ENCODE assay signal across 10 mouse cellular contexts in the genomic region with DNA sequence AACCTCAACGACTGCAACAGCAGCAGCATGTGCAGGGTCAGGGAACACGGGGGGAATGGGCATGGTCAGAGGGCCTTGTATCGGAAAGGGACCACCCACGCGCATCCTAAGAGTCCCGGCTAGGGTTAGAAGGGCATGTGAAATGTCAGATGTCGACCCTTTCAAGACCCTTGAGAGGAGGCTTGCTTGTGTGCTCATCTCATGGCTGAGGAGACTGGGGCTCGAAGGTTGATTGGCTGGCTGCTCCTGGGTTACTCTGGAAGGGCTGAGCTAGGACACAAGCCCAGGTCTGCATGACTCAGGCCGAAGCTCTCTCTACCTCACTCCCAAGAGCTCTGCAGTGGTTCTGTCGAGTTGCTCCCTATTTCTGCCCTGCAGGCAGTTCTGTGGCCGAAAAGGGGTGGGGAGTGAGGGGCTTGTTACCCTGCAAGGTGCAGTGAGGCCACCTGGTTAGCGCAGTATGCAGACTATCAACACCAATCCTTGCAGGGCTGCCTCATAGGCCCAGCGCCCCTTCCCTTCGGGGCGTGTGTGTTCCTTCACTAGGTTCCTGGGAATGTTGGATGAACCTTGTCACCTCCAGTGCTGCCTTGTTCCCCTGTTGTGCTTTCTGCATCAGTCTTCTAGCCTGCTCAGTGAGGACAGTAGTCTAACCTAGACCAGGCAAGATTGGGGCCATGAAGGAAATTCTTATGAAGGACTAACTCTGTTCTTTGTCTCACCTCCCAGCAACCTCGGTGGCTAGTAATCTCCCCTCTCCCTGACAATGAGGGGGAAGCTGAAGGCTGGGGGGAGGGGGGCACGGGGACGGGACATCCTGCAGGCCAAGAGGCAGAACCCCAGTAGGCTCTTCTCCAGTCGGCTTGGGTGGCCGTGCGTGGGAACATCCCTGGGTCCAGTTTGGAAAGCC. TPM values are rescaled to one million over a fixed set of nuclear protein-coding genes. Genes with fewer than 3 reads are reported as not detected.
DNase-seq lines count a peak whose midpoint lies in the region; ATAC-seq lines count a peak whose summit lies in the region.
"Had no signal": no experiment of that assay in that cellular context is flagged by ENCODE, and none has a peak within 500 bp of the region (broad histone marks: within the 10 kb centered on the region; RNA-seq: fewer than 3 reads in every experiment).

No protein-coding gene starts in this region.

- H3K36me3 ChIP-seq in heart, embryonic 13.5 days: peaks cover 23% of the 10 kb centered on the region
- H3K36me3 ChIP-seq in hindbrain, embryonic 10.5 days: peaks cover 22% of the 10 kb centered on the region
- peaks cover 22% of the 10 kb centered on the region for H3K36me3 ChIP-seq in midbrain, embryonic 13.5 days

- 23% methylated on average over 21 of the region's 21 CpGs for WGBS in heart, embryonic 13.5 days
- WGBS in hindbrain, embryonic 10.5 days: 9% methylated on average over 21 of the region's 21 CpGs
- WGBS in midbrain, embryonic 13.5 days: 18% methylated on average over 21 of the region's 21 CpGs

- no peak for DNase-seq in heart, adult 18-20 months
- peak; percentile 75 for DNase-seq in MN1 (ENCODE audit: low spot score)
- DNase-seq in hindbrain, embryonic 10.5 days (ENCODE audit: low spot score): peak; percentile 52
- DNase-seq in gastrocnemius, postnatal 25 days: no peak
- no peak for DNase-seq in cerebellum, adult 11-12 months
- no peak for DNase-seq in layer of hippocampus, adult 9-11 months

- peaks cover 43% of the 10 kb centered on the region for H3K27me3 ChIP-seq in heart, embryonic 13.5 days (replicated peaks)
- peaks cover 40% of the 10 kb centered on the region for H3K27me3 ChIP-seq in hindbrain, embryonic 10.5 days (ENCODE audit: insufficient read depth, poor library complexity, severe bottlenecking)
- H3K27me3 ChIP-seq in midbrain, embryonic 13.5 days: no peaks in the 10 kb centered on the region

- ATAC-seq in heart, embryonic 13.5 days (ENCODE audit: extremely low read depth, insufficient number of reproducible peaks, low FRiP score, low TSS enrichment): no peak
- peak; percentile 66 for ATAC-seq in midbrain, embryonic 13.5 days

- no peaks in the 10 kb centered on the region for H3K9me3 ChIP-seq in heart, embryonic 13.5 days
- H3K9me3 ChIP-seq in hindbrain, embryonic 10.5 days: no peaks in the 10 kb centered on the region
- H3K9me3 ChIP-seq in midbrain, embryonic 13.5 days: no peaks in the 10 kb centered on the region
- H3K9me3 ChIP-seq: G1E had no signal

- peak overlapping the region; percentile 53 for H3K4me3 ChIP-seq in heart, embryonic 13.5 days
- peak overlapping the region; percentile 57 for H3K4me3 ChIP-seq in hindbrain, embryonic 10.5 days
- peak overlapping the region; percentile 45 for H3K4me3 ChIP-seq in midbrain, embryonic 13.5 days (replicated peaks)

- peak overlapping the region; percentile 51; the same call in 1 of the 2 replicates for H3K27ac ChIP-seq in heart, embryonic 13.5 days (replicated peaks)
- H3K27ac ChIP-seq in hindbrain, embryonic 10.5 days: peak overlapping the region; percentile 83
- H3K27ac ChIP-seq in midbrain, embryonic 13.5 days: peak overlapping the region; percentile 78

- peak overlapping the region; percentile 73 for H3K9ac ChIP-seq in heart, embryonic 13.5 days
- peak overlapping the region; percentile 72 for H3K9ac ChIP-seq in midbrain, embryonic 13.5 days (replicated peaks)

- H3K4me2 ChIP-seq in heart, embryonic 13.5 days: peak overlapping the region; percentile 85
- peak overlapping the region; percentile 83 for H3K4me2 ChIP-seq in midbrain, embryonic 13.5 days (replicated peaks)

- peaks cover 25% of the 10 kb centered on the region for H3K4me1 ChIP-seq in heart, embryonic 13.5 days
- peaks cover 28% of the 10 kb centered on the region for H3K4me1 ChIP-seq in hindbrain, embryonic 10.5 days (replicated peaks)
- H3K4me1 ChIP-seq in midbrain, embryonic 13.5 days (replicated peaks): peaks cover 29% of the 10 kb centered on the region

RNA-seq across cellular contexts. Expression of a gene that starts 18.8 kb away (rescaled TPM):
- 4.0 and 4.3 TPM in 2 replicates for polyA plus RNA-seq in heart, embryonic 13.5 days (2015; fragmentation: Nextera tagmentation; extraction: Ambion mirVana)
- 10 to 100 TPM in 1 of 2 experiments, 1 to 10 TPM in 1; 8.9 to 10.9 TPM for total RNA-seq in heart, adult 18-20 months (2021)
- 3.0 and 4.0 TPM in 2 replicates for polyA plus RNA-seq in hindbrain, embryonic 10.5 days (2016; fragmentation: Nextera tagmentation; extraction: Ambion mirVana)
- 3.0 and 5.0 TPM in 2 replicates for polyA plus RNA-seq in midbrain, embryonic 13.5 days (2015; fragmentation: Nextera tagmentation; extraction: Ambion mirVana)
- total RNA-seq in gastrocnemius, postnatal 25 days (2021): 1 to 10 TPM; 8.3 to 8.8 TPM
- total RNA-seq: G1E had no signal

RNA-seq across cellular contexts. Expression of a gene that starts 20.4 kb away (rescaled TPM):
- polyA plus RNA-seq in heart, embryonic 13.5 days (2015; fragmentation: Nextera tagmentation; extraction: Ambion mirVana): not detected in 2 replicates
- total RNA-seq in heart, adult 18-20 months (2021): not detected
- not detected in 2 replicates for polyA plus RNA-seq in hindbrain, embryonic 10.5 days (2016; fragmentation: Nextera tagmentation; extraction: Ambion mirVana)
- polyA plus RNA-seq in midbrain, embryonic 13.5 days (2015; fragmentation: Nextera tagmentation; extraction: Ambion mirVana): not detected in 2 replicates
- not detected for total RNA-seq in gastrocnemius, postnatal 25 days (2021)
- total RNA-seq: G1E had no signal
- polyA plus RNA-seq: G1E; gonadal fat pad, adult 2 months had no signal

RNA-seq across cellular contexts. Expression of a gene that starts 34.8 kb away (rescaled TPM):
- polyA plus RNA-seq in heart, embryonic 13.5 days (2015; fragmentation: Nextera tagmentation; extraction: Ambion mirVana): 63.6 and 64.9 TPM in 2 replicates
- total RNA-seq in heart, adult 18-20 months (2021): 10 to 100 TPM; 55.2 to 55.4 TPM
- 57.5 and 58.7 TPM in 2 replicates for polyA plus RNA-seq in hindbrain, embryonic 10.5 days (2016; fragmentation: Nextera tagmentation; extraction: Ambion mirVana)
- polyA plus RNA-seq in midbrain, embryonic 13.5 days (2015; fragmentation: Nextera tagmentation; extraction: Ambion mirVana): 53.5 and 59.6 TPM in 2 replicates
- 10 to 100 TPM; 54.2 to 59.3 TPM for total RNA-seq in gastrocnemius, postnatal 25 days (2021)

Comparison
In these comparisons a context has a peak if more than half of its experiments do, and no peak if none do; other contexts are left out.
1. DNase-seq: peak in MN1 (single experiment) and hindbrain, embryonic 10.5 days (single experiment); none in heart, adult 18-20 months (0 of 2), gastrocnemius, postnatal 25 days (single experiment), cerebellum, adult 11-12 months (single experiment) and layer of hippocampus, adult 9-11 months (single experiment).
2. Peak in every context shown above with its lines, with median percentiles within 50 percentile points of each other: H3K27ac ChIP-seq and H3K4me3 ChIP-seq.